Mouse (Mus musculus): Measurements from ENCODE around the gene Pms1.

Pms1 gene

GRCm38 (mm10) chr1:53201630-53202199, 95.1 kb downstream of the Pms1 start:
- no peak for DNase-seq (ENCODE audit: low spot score in 2 of 2)

- no peak for DNase-seq (ENCODE audit: low spot score in 2 of 2)
These were observed 102.3 kb downstream of the Pms1 start for GRCm38 (mm10) chr1:53194536-53194935.

GRCm38 (mm10) chr1:53191234-53191633, 105.6 kb downstream of the Pms1 start:
- DNase-seq (ENCODE audit: low spot score in 2 of 2): no peak

- DNase-seq (ENCODE audit: low spot score in 2 of 2): no peak
These were observed 107.2 kb downstream of the Pms1 start for GRCm38 (mm10) chr1:53189620-53190019.

GRCm38 (mm10) chr1:53187536-53187935, 109.3 kb downstream of the Pms1 start, which contains the start of gene 1700019A02Rik:
1700019A02Rik (minus strand) TSS chr1:53187636.
- DNase-seq (ENCODE audit: low spot score in 2 of 2): no peak

- no peak for DNase-seq (ENCODE audit: low spot score in 2 of 2)
These were observed 110.5 kb downstream of the Pms1 start for GRCm38 (mm10) chr1:53186301-53186700.

- no peak for DNase-seq (ENCODE audit: low spot score in 2 of 2)
These were observed 139.1 kb downstream of the Pms1 start for GRCm38 (mm10) chr1:53157715-53158114.

Measured in urinary bladder, adult 18-20 months (tissue).